Mouse (Mus musculus): ENCODE results near the gene Hbq1a. TPM values are rescaled to one million over a fixed set of nuclear protein-coding genes. Genes with fewer than 3 reads are reported as not detected.
A peak's percentile ranks its signal among the peaks of the same experiment; 100 is the strongest.
"Not testable (repeated sequence)": the region's sequence is repeated elsewhere in the genome, so short reads cannot be mapped to it uniquely, and the experiment has no call there.

Gene Hbq1a
- total RNA-seq, 2 experiments from 2014 or later: 1.5 TPM; not detected in 1

GRCm38 (mm10) chr11:32284582-32284981, 15.3 kb upstream of the Hbq1a start:
- DNase-seq (ENCODE audit: low spot score in 2 of 2): not testable (repeated sequence)

GRCm38 (mm10) chr11:32285031-32285775, 14.7 kb upstream of the Hbq1a start:
- DNase-seq (ENCODE audit: low spot score in 2 of 2): no peak

GRCm38 (mm10) chr11:32285887-32286286, 14.0 kb upstream of the Hbq1a start:
- DNase-seq (ENCODE audit: low spot score in 2 of 2): not testable (repeated sequence)

GRCm38 (mm10) chr11:32286695-32287492, 13.0 kb upstream of the Hbq1a start, which contains the start of gene Hbq1b:
Gene Hbq1b (plus strand): TSS chr11:32286965.
- peak; percentile 41 to 52 for DNase-seq (ENCODE audit: low spot score in 2 of 2)

- no peak for DNase-seq (ENCODE audit: low spot score in 2 of 2)
Measured at GRCm38 (mm10) chr11:32287493-32287825, 12.4 kb upstream of the Hbq1a start.

GRCm38 (mm10) chr11:32292819-32293218, 7.0 kb upstream of the Hbq1a start:
- not testable (repeated sequence) for DNase-seq (ENCODE audit: low spot score in 2 of 2)

GRCm38 (mm10) chr11:32293479-32293878, 6.4 kb upstream of the Hbq1a start:
- not testable (repeated sequence) for DNase-seq (ENCODE audit: low spot score in 2 of 2)

GRCm38 (mm10) chr11:32296203-32296602, 3.7 kb upstream of the Hbq1a start, which contains the start of gene Hba-a2:
Gene Hba-a2 (plus strand): TSS chr11:32296489.
- not testable (repeated sequence) for DNase-seq (ENCODE audit: low spot score in 2 of 2)

GRCm38 (mm10) chr11:32297417-32297816, 2.5 kb upstream of the Hbq1a start:
- DNase-seq (ENCODE audit: low spot score in 2 of 2): not testable (repeated sequence)

GRCm38 (mm10) chr11:32297866-32298531, 1.9 kb upstream of the Hbq1a start:
- DNase-seq (ENCODE audit: low spot score in 2 of 2): no peak

GRCm38 (mm10) chr11:32298532-32298918, 1.3 kb upstream of the Hbq1a start:
- no peak for DNase-seq (ENCODE audit: low spot score in 2 of 2)

- no peak for DNase-seq (ENCODE audit: low spot score in 2 of 2)
Measured at GRCm38 (mm10) chr11:32300279-32301267, 704 bp downstream of the Hbq1a start.

GRCm38 (mm10) chr11:32301506-32301905, 1.6 kb downstream of the Hbq1a start:
- no peak for DNase-seq (ENCODE audit: low spot score in 2 of 2)

GRCm38 (mm10) chr11:32302824-32303419, 3.1 kb downstream of the Hbq1a start:
- no peak for DNase-seq (ENCODE audit: low spot score in 2 of 2)

- no peak for DNase-seq (ENCODE audit: low spot score in 2 of 2)
Measured at GRCm38 (mm10) chr11:32303455-32303854, 3.6 kb downstream of the Hbq1a start.

- no peak for DNase-seq (ENCODE audit: low spot score in 2 of 2)
Measured at GRCm38 (mm10) chr11:32307006-32307405, 7.1 kb downstream of the Hbq1a start.

GRCm38 (mm10) chr11:32309446-32309845, 9.6 kb downstream of the Hbq1a start:
- DNase-seq (ENCODE audit: low spot score in 2 of 2): no peak

- DNase-seq (ENCODE audit: low spot score in 2 of 2): no peak
Measured at GRCm38 (mm10) chr11:32309928-32310327, 10.1 kb downstream of the Hbq1a start.

- no peak for DNase-seq (ENCODE audit: low spot score in 2 of 2)
Measured at GRCm38 (mm10) chr11:32316009-32316408, 16.1 kb downstream of the Hbq1a start.
